Mouse (Mus musculus) embryonic facial prominence, embryonic 11.5 days (tissue): Measurements from ENCODE around the gene Mpv17l. TPM values are rescaled to one million over a fixed set of nuclear protein-coding genes. Genes with fewer than 3 reads are reported as not detected.

ENCODE experiments used
- ATAC-seq: fragments of 200-750 bp; cut with Nextera tagmentation; replicated peaks from 2 replicates; pipeline ENCODE4 v1.8.0; 2017; ENCODE audit warnings: low read depth; ENCODE audit not compliant: insufficient number of reproducible peaks, low FRiP score, low TSS enrichment
- DNase-seq: peaks from one replicate; pipeline ENCODE4 v3.0.0-alpha.2; 2015; ENCODE audit warnings: low spot score
- H3K27ac ChIP-seq: fragments of 300-500 bp; sonication (generic); replicated peaks from 2 replicates; pipeline ENCODE4 v1.5.1; 2014; ENCODE audit warnings: mild to moderate bottlenecking, low read depth, low read length, control low read depth
- H3K27me3 ChIP-seq: fragments of 300-500 bp; sonication (generic); 2 replicates; pipeline ENCODE4 v1.6.1; 2014; ENCODE audit warnings: mild to moderate bottlenecking, low read length, moderate library complexity, mixed read lengths; ENCODE audit not compliant: control insufficient read depth, insufficient read depth
- H3K36me3 ChIP-seq: fragments of 300-500 bp; sonication (generic); replicated peaks from 2 replicates; pipeline ENCODE4 v1.6.1; 2014; ENCODE audit warnings: low read depth, mild to moderate bottlenecking, low read length, moderate library complexity, mixed read lengths; ENCODE audit not compliant: control insufficient read depth, insufficient read depth
- H3K4me1 ChIP-seq: fragments of 300-500 bp; sonication (generic); 2 replicates; pipeline ENCODE4 v1.6.1; 2014; ENCODE audit warnings: low read length, mixed read lengths; ENCODE audit not compliant: control insufficient read depth, insufficient read depth
- H3K4me2 ChIP-seq: fragments of 300-500 bp; sonication (generic); 2 replicates; pipeline ENCODE4 v1.6.1; 2014; ENCODE audit warnings: low read depth, mild to moderate bottlenecking, control low read depth, low read length, moderate library complexity
- H3K4me3 ChIP-seq: fragments of 300-500 bp; sonication (generic); 2 replicates; pipeline ENCODE4 v1.5.1; 2014; ENCODE audit warnings: low read depth, low read length, control low read depth
- H3K9ac ChIP-seq: fragments of 300-500 bp; sonication (generic); replicated peaks from 2 replicates; pipeline ENCODE4 v1.6.1; 2014; ENCODE audit warnings: mild to moderate bottlenecking, control low read depth, low read length
- H3K9me3 ChIP-seq: fragments of 300-500 bp; sonication (generic); replicated peaks from 2 replicates; pipeline ENCODE4 v1.6.1; 2016; ENCODE audit warnings: mild to moderate bottlenecking, low read length, inconsistent platforms, mixed read lengths; ENCODE audit not compliant: control insufficient read depth
- WGBS: fragments of 180-500 bp; shearing (Covaris S2); extraction: QIAGEN DNeasy Blood & Tissue Kit; methylation state at CpG from one replicate; pipeline ENCODE4 v1.1.7; 2014; 5-methylcytosine and 5-hydroxymethylcytosine counted together
- polyA plus RNA-seq: library from polyadenylated mRNA; unstranded; fragments of >200 nt; fragmentation: Nextera tagmentation; extraction: Ambion mirVana; gene quantifications from 2 replicates; pipeline ENCODE4 v1.2.1, GENCODE M21; 2014

The Mpv17l gene
- polyA plus RNA-seq, 1 experiment from 2014 or later: 2.8 TPM

DNA sequence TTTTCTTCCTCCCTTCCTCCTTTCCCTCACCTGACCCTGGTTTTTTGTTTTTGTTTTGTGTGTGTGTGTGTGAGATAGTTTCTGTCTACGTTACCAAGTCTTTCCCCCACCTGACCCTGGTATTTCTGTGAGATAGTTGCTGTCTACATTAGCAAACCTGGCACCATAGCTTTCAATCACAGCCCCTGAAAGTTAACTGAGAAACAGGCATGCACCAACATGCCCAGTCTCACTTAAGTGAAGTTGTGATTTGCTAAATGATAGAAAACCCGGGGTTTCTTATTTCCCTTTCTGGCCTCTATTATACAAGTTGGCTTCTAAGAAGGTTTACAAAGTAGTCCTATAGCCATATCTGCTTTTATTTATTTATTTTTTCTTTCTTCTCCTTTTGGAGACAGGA, 12.5 kb upstream of the Mpv17l start:
- H3K4me3 ChIP-seq: no peak overlapping the region
- H3K36me3 ChIP-seq: no peaks in the 10 kb centered on the region
- H3K4me1 ChIP-seq: no peaks in the 10 kb centered on the region
- H3K27me3 ChIP-seq: no peaks in the 10 kb centered on the region
- no peak overlapping the region for H3K27ac ChIP-seq
- ATAC-seq (no peak), DNase-seq (no peak)
- no peak overlapping the region for H3K9ac ChIP-seq
- H3K9me3 ChIP-seq: no peaks in the 10 kb centered on the region
- no peak overlapping the region for H3K4me2 ChIP-seq
- 82% methylated on average over 2 of the region's 2 CpGs for WGBS

DNA sequence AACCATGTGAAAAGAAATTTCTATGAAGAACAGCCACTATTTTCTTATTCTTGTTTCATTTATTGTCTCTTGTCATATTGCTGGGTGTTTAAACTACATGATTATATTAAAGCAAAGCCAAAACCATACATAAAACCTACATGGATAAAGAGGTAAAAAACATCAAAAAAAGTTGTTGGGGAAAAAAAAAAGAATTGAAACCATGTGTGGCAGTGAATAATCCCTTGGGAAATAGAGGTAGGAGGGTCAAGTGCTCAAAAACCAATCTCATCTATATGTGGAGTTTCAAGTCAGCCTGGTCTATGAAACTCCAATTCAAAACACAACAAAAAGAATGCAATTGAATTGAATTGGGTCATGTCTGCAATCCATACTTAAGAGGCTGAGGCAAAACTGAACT, 10.1 kb upstream of the Mpv17l start:
- DNase-seq (no peak), ATAC-seq (no peak)
- Histone ChIP-seq H3K27me3 (no peaks in the 10 kb centered on the region), H3K36me3 (no peaks in the 10 kb centered on the region), H3K9me3 (no peaks in the 10 kb centered on the region), H3K9ac (no peak overlapping the region), H3K4me2 (no peak overlapping the region), H3K4me3 (no peak overlapping the region), H3K4me1 (no peaks in the 10 kb centered on the region), H3K27ac (no peak overlapping the region)

DNA sequence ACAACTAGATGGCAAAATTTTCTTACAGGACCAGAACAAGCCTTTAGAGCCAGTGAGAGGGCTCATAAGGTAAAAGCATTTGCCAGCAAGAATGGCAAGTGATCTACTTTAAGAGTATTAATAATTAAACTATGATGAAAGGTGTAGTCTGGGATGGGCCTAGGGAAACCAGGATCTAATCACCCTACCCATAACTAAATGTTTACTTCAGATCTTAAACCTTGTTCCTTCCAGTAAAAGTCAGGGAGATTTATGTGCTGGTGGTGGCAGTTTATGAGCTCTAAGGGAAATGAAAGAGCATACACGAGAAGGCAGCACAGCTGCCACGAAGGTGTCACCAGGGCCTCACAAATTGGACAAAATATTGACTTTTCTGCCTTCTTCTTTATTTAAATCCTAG, 8.9 kb upstream of the Mpv17l start:
- no peaks in the 10 kb centered on the region for H3K9me3 ChIP-seq
- H3K4me1 ChIP-seq: no peaks in the 10 kb centered on the region
- WGBS: 92% methylated on average over 2 of the region's 2 CpGs
- H3K27me3 ChIP-seq: no peaks in the 10 kb centered on the region
- no peak overlapping the region for H3K27ac ChIP-seq
- H3K9ac ChIP-seq: no peak overlapping the region
- H3K36me3 ChIP-seq: no peaks in the 10 kb centered on the region
- no peak for DNase-seq
- no peak overlapping the region for H3K4me3 ChIP-seq
- H3K4me2 ChIP-seq: no peak overlapping the region
- no peak for ATAC-seq

DNA sequence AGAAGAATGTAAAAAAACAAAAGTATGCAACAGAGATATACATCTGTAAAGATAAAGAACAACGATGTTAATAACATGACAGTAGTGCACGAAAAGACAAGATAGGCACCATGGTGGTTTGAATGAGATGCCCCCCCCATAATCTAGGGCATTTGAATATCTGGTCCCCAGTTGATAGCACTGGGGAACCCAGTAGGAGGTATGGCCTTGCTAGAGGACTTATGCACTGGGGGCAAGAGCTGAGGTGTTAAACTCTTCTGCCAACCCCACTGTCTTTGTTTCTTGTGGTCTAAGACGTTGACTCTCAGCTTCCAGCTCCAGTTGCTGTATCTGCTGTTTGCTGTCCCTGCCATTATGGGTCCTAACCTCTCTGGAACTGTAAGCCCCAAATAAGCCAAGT, 7.2 kb upstream of the Mpv17l start:
- ATAC-seq (no peak), DNase-seq (no peak)
- H3K27me3 ChIP-seq: no peaks in the 10 kb centered on the region
- no peak overlapping the region for H3K4me3 ChIP-seq
- H3K36me3 ChIP-seq: no peaks in the 10 kb centered on the region
- H3K9ac ChIP-seq: no peak overlapping the region
- no peak overlapping the region for H3K27ac ChIP-seq
- no peak overlapping the region for H3K4me2 ChIP-seq
- H3K9me3 ChIP-seq: no peaks in the 10 kb centered on the region
- no peaks in the 10 kb centered on the region for H3K4me1 ChIP-seq
- 85% methylated on average over 3 of the region's 3 CpGs for WGBS

DNA sequence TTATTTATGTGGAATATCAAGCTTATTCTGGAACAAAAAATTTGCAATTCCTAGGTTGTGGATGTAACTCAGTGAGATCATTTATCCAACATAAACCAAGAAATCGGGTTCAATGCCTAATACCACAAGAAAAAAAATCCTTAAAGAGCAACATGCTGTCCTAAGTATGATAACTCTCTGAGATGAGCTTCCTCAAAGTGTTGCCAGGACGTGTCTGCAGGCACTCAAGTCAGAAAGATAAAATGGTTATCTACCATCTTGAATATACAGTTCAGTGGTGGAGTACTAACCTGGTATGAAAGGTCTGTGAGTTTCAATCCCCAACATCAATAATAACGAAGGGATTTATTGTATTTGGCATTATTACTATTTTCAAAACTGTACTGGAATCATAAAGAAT, 6.6 kb upstream of the Mpv17l start:
- 88% methylated on average over 3 of the region's 3 CpGs for WGBS
- Histone ChIP-seq H3K9me3 (no peaks in the 10 kb centered on the region), H3K27me3 (no peaks in the 10 kb centered on the region)

DNA sequence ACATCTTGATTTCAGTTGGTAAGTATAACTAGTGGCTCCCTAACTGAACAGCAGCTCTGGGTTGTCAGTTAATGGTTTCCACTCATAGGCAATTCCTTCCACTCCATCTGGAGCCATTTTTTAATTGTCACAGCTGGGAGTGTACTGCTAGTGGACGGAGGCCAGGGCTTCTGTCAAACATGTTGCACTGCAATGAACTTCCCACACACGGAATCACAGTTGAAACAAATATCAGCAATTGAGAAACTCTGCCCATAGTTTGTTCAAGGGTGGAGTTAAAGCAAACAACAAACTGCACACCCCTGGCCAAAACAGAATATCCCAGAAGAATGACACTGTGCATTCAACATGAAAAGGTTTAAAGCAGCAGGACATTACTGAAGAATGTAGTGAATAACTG, 4.0 kb upstream of the Mpv17l start:
- ATAC-seq (no peak), DNase-seq (no peak)
- no peaks in the 10 kb centered on the region for H3K36me3 ChIP-seq
- no peak overlapping the region for H3K4me2 ChIP-seq
- H3K9ac ChIP-seq: no peak overlapping the region
- no peaks in the 10 kb centered on the region for H3K27me3 ChIP-seq
- no peak overlapping the region for H3K4me3 ChIP-seq
- H3K9me3 ChIP-seq: no peaks in the 10 kb centered on the region
- WGBS: 64% methylated on average over 2 of the region's 2 CpGs
- no peak overlapping the region for H3K27ac ChIP-seq
- no peaks in the 10 kb centered on the region for H3K4me1 ChIP-seq

More for the DNA sequence above, 6.6 kb upstream of the Mpv17l start:
- Histone ChIP-seq H3K27ac (no peak overlapping the region), H3K4me3 (no peak overlapping the region), H3K4me1 (no peaks in the 10 kb centered on the region), H3K36me3 (no peaks in the 10 kb centered on the region), H3K9ac (no peak overlapping the region), H3K4me2 (no peak overlapping the region)
- DNase-seq (no peak), ATAC-seq (no peak)

DNA sequence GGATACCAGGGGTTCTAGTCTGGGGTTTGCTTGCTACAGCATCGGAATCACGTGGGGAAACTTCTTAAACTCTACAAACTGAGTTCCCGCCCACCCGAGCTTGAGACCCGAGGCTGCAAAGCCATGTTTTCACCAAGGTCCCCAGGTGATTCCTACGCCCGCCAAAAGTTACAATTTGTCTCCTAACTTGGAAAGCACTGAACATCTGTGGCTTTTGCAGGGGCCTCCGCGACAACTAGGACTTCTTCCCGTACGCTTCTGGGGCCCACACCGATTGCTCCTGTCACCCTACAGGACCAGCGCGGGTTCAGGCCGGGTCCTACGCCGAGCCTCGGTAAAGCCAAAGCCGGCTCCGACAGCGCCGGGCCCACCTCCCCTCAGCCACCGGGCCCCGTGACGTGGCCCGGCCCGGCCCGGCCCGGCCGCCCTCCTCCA, 547 bp upstream of the Mpv17l start:
- H3K36me3 ChIP-seq: no peaks in the 10 kb centered on the region
- WGBS: under 1% methylated on average over 30 of the region's 30 CpGs
- DNase-seq: peak; percentile 56

DNA sequence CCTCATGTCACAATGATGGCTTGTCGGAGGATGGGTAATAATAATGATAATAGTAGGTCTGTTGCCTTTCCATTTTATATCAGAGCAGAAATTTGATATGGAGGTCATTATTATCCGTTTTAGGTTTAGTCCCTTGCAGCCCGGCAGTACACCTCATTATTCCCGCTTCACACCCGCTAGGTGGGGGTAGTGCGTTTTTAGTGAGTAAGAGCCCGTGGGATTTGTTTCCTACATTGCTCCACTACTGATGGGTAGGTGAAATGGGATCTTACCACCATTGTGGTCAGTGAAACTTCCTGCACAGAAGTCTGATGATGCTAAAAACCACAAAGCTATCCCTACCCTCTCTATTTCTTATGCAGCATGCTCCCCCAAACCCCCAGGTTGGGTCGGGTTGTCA, 527 bp downstream of the Mpv17l start:
- DNase-seq (peak; percentile 85), ATAC-seq (peak; percentile 81)
- Histone ChIP-seq H3K27ac (peak overlapping the region; percentile 25; the same call in 1 of the 2 replicates), H3K4me2 (peak overlapping the region; percentile 27), H3K9ac (peak overlapping the region; percentile 87), H3K4me1 (no peaks in the 10 kb centered on the region), H3K27me3 (no peaks in the 10 kb centered on the region), H3K9me3 (no peaks in the 10 kb centered on the region), H3K36me3 (no peaks in the 10 kb centered on the region), H3K4me3 (peak overlapping the region; percentile 86)
- WGBS: 3% methylated on average over 8 of the region's 8 CpGs

More for the DNA sequence above, 547 bp upstream of the Mpv17l start:
- Histone ChIP-seq H3K4me1 (no peaks in the 10 kb centered on the region), H3K27ac (peak overlapping the region; percentile 54; the same call in 1 of the 2 replicates), H3K4me3 (peak overlapping the region; percentile 86), H3K9me3 (no peaks in the 10 kb centered on the region), H3K9ac (peak overlapping the region; percentile 87), H3K4me2 (peak overlapping the region; percentile 74), H3K27me3 (no peaks in the 10 kb centered on the region)
- ATAC-seq: peak; percentile 74; the same call in 1 of the 2 replicates
